Comparison of ENCODE assay signal across 15 mouse cellular contexts in genomic region chr1:92905703-92906310, GRCm38 (mm10). TPM values are rescaled to one million over a fixed set of nuclear protein-coding genes. Genes with fewer than 3 reads are reported as not detected.
DNase-seq lines count a peak whose midpoint lies in the region; ATAC-seq and TF ChIP-seq lines count a peak whose summit lies in the region.
"Had no signal": no experiment of that assay in that cellular context is flagged by ENCODE, and none has a peak within 500 bp of the region (broad histone marks: within the 10 kb centered on the region; RNA-seq: fewer than 3 reads in every experiment).

No protein-coding gene starts in this region.

- no peak overlapping the region for H3K9ac ChIP-seq in liver, embryonic 14.5 days (replicated peaks)
- H3K9ac ChIP-seq in CH12.LX (ENCODE audit: insufficient read depth, low read depth), result no peak overlapping the region

- H3K9me3 ChIP-seq in liver, embryonic 14.5 days (ENCODE audit: control insufficient read depth, low read length), result no peaks in the 10 kb centered on the region
- H3K9me3 ChIP-seq in CH12.LX (replicated peaks; ENCODE audit: low read length), result peaks cover 2% of the 10 kb centered on the region
- H3K9me3 ChIP-seq: embryonic facial prominence, embryonic 13.5 days; G1E; kidney, embryonic 15.5 days; limb, embryonic 13.5 days; lung, embryonic 15.5 days; neural tube, embryonic 12.5 days had no signal

- in situ Hi-C loops in CH12.LX (cut with MboI; ENCODE audit: low pct_ligation_motif_present, low pct_unique_long_range_greater_than_20kb, low sequenced_read_pairs), result no loop called here

- intact Hi-C loops in gastrocnemius, adult 2 months (cut with DNase I), result no loop called here

- H3K4me2 ChIP-seq in liver, embryonic 14.5 days (ENCODE audit: low read depth), result peak overlapping the region; percentile 95; the same call in 1 of the 2 replicates
- peak overlapping the region; percentile 92; the same call in 1 of the 2 replicates for H3K4me2 ChIP-seq in CH12.LX (ENCODE audit: insufficient read depth, low read depth, poor library complexity, severe bottlenecking)

- peak overlapping the region; percentile 98 for H3K27ac ChIP-seq in gastrocnemius, adult 2 months
- H3K27ac ChIP-seq in liver, embryonic 14.5 days, result no peak overlapping the region
- H3K27ac ChIP-seq in CH12.LX (ENCODE audit: insufficient read depth, low read depth), result 0 out of 2 replicates have a peak overlapping the region, but pooled peaks have one; percentile 42

- TF ChIP-seq EP300 in liver, embryonic 14.5 days (IDR thresholded peaks at IDR 0.05; ENCODE audit: low read depth), result no peak
- peak; percentile 62 for TF ChIP-seq EP300 in CH12.LX (IDR thresholded peaks at IDR 0.05; ENCODE audit: low read length)

- H3K79me2 ChIP-seq in CH12.LX (replicated peaks; ENCODE audit: control insufficient read depth, extremely low read depth, insufficient read depth, poor library complexity, severe bottlenecking), result no peaks in the 10 kb centered on the region

- H3K4me3 ChIP-seq in gastrocnemius, adult 2 months, result peak overlapping the region; percentile 26
- no peak overlapping the region; a peak in 1 of 4 replicates for H3K4me3 ChIP-seq in liver, embryonic 14.5 days (ENCODE audit: insufficient read depth in 1 of 2, low read depth in 2 of 2, low read length in 2 of 2)
- peak overlapping the region in 1 of 3 experiments; percentile 9 for H3K4me3 ChIP-seq in CH12.LX (replicated peaks in 1 of 3; ENCODE audit: low read depth in 2 of 3, low read length in 2 of 3, poor library complexity in 1 of 3)

- no peaks in the 10 kb centered on the region for H3K36me3 ChIP-seq in liver, embryonic 14.5 days (replicated peaks; ENCODE audit: control insufficient read depth, insufficient read depth, low read depth)
- H3K36me3 ChIP-seq in CH12.LX (replicated peaks in 1 of 2; ENCODE audit: control insufficient read depth in 1 of 2, insufficient read depth in 1 of 2, low read length in 1 of 2), result peaks cover 0 to 7% of the 10 kb centered on the region in 2 experiments
- H3K36me3 ChIP-seq: embryonic facial prominence, embryonic 13.5 days; kidney, embryonic 15.5 days; limb, embryonic 13.5 days; lung, embryonic 15.5 days; neural tube, embryonic 12.5 days had no signal

- TF ChIP-seq RAD21 in CH12.LX (IDR thresholded peaks at IDR 0.05; ENCODE audit: low read depth, low read length), result no peak

- no peak for DNase-seq in gastrocnemius, adult 2 months
- no peak for DNase-seq in gastrocnemius, adult 8-10 months (ENCODE audit: low spot score in 2 of 2)
- DNase-seq in liver, embryonic 14.5 days (ENCODE audit: low read depth in 3 of 3, low spot score in 3 of 3), result no peak
- no peak for DNase-seq in liver
- DNase-seq in CH12.LX (ENCODE audit: extremely low read depth), result no peak
- DNase-seq in naive thymus-derived CD4-positive, alpha-beta T cell, adult 2 months (ENCODE audit: low read depth), result peak; percentile 28
- DNase-seq: forebrain, postnatal 0 days had no signal

- TF ChIP-seq POLR2A in CH12.LX (IDR thresholded peaks at IDR 0.05; ENCODE audit: low read depth, low read length), result no peak

- dilution Hi-C loops in CH12.LX (cut with MboI; ENCODE audit: extremely low pct_ligation_motif_present, extremely low pct_unique_long_range_greater_than_20kb, low sequenced_read_pairs), result no loop called here

- TF ChIP-seq CTCF in gastrocnemius, adult 2 months (IDR thresholded peaks at IDR 0.05), result no peak
- TF ChIP-seq CTCF in liver, embryonic 14.5 days (IDR thresholded peaks at IDR 0.05; ENCODE audit: low read depth), result no peak
- no peak for TF ChIP-seq CTCF in CH12.LX (conservative IDR thresholded peaks at IDR 0.05 in 1 of 2, IDR thresholded peaks at IDR 0.05 in 1 of 2; ENCODE audit: low read depth in 2 of 2, low read length in 2 of 2)

- no peak for ATAC-seq in liver, embryonic 14.5 days (ENCODE audit: insufficient read depth)
- ATAC-seq in monocyte, adult 5-6 weeks (replicated peaks; ENCODE audit: insufficient number of reproducible peaks, low FRiP score, low TSS enrichment, poor library complexity, severe bottlenecking), result no peak
- ATAC-seq: forebrain, postnatal 0 days had no signal

- H3K4me1 ChIP-seq in liver, embryonic 14.5 days (replicated peaks; ENCODE audit: control insufficient read depth in 2 of 2, insufficient read depth in 2 of 2, low read length in 1 of 2), result peaks cover 11 to 31% of the 10 kb centered on the region in 2 experiments
- peaks cover 10 to 26% of the 10 kb centered on the region in 2 experiments for H3K4me1 ChIP-seq in CH12.LX (ENCODE audit: control insufficient read depth in 1 of 2, insufficient read depth in 2 of 2)

- no peaks in the 10 kb centered on the region; the same call in none of the 2 replicates for H3K27me3 ChIP-seq in liver, embryonic 14.5 days (ENCODE audit: control insufficient read depth, insufficient read depth, low read length)
- H3K27me3 ChIP-seq in CH12.LX (replicated peaks), result peaks cover 21% of the 10 kb centered on the region

- WGBS in liver, embryonic 14.5 days (ENCODE audit: insufficient replicate concordance), result 68% methylated on average over 2 of the region's 2 CpGs

TF ChIP-seq in CH12.LX, 34 proteins besides CTCF, POLR2A, EP300 and RAD21:
- TF ChIP-seq ZNF384 (IDR thresholded peaks at IDR 0.05; ENCODE audit: low read depth, low read length), result peak; percentile 55
- no peak for TF ChIP-seq E2F4 (IDR thresholded peaks at IDR 0.05; ENCODE audit: insufficient replicate concordance, low read depth, low read length)
- no peak for TF ChIP-seq SIN3A (IDR thresholded peaks at IDR 0.05; ENCODE audit: low read length)
- 0 out of 2 replicates have a peak, but pooled peaks have one; percentile 4 for TF ChIP-seq TCF12 (IDR thresholded peaks at IDR 0.05; ENCODE audit: low read depth, low read length)
- TF ChIP-seq MYC (IDR thresholded peaks at IDR 0.05; ENCODE audit: low read depth, low read length), result 0 out of 2 replicates have a peak, but pooled peaks have one; percentile 37
- TF ChIP-seq ETS1 (conservative IDR thresholded peaks at IDR 0.05; ENCODE audit: low read depth, low read length), result peak; percentile 22; the same call in 1 of the 2 replicates
- TF ChIP-seq IRF4 (IDR thresholded peaks at IDR 0.05; ENCODE audit: low read depth, low read length), result peak; percentile 68

RNA-seq across cellular contexts. Expression of gene Dusp28, which starts 1.0 kb away (rescaled TPM):
- total RNA-seq in gastrocnemius, adult 2 months (2021), result 10 to 100 TPM; 21.8 to 24.9 TPM
- 10 to 100 TPM; 26.2 to 30.7 (median 27.3) TPM for total RNA-seq in gastrocnemius, adult 8-10 months (2022)
- polyA plus RNA-seq in liver, embryonic 14.5 days (2012; rRNA removed), result 5.2 and 6.4 TPM in 2 replicates
- 4.4 and 5.4 TPM in 2 replicates for polyA plus RNA-seq in liver, embryonic 14.5 days (2014; fragmentation: Nextera tagmentation; extraction: Ambion mirVana)
- total RNA-seq in CH12.LX (2012; rRNA removed) (3.4 and 3.6 TPM in 2 replicates), CH12.LX (2014; rRNA removed) (3.2 and 4.6 TPM in 2 replicates)
- 2.6 and 3.6 TPM in 2 replicates for polyA plus RNA-seq in CH12.LX (2012; ENCODE audit: insufficient read length, low read depth)
- 2.0 to 2.8 TPM in 2 of 3 replicates, not detected in the other for total RNA-seq in monocyte, adult 5-6 weeks (2017)

RNA-seq across cellular contexts. Expression of gene Ankmy1, which starts 3.1 kb away (rescaled TPM):
- total RNA-seq in gastrocnemius, adult 2 months (2021), result under 1 TPM in 1 of 2 experiments, not detected in 1; 0.06 TPM
- under 1 TPM in 1 of 4 experiments, not detected in 3; 0.17 TPM for total RNA-seq in gastrocnemius, adult 8-10 months (2022)
- 0.02 and 0.05 TPM in 2 replicates for polyA plus RNA-seq in liver, embryonic 14.5 days (2012; rRNA removed)
- not detected in 2 replicates for polyA plus RNA-seq in liver, embryonic 14.5 days (2014; fragmentation: Nextera tagmentation; extraction: Ambion mirVana)
- total RNA-seq in CH12.LX (2012; rRNA removed) (0.04 and 0.13 TPM in 2 replicates), CH12.LX (2014; rRNA removed) (0.11 TPM in 1 of 2 replicates, not detected in the other)
- polyA plus RNA-seq in CH12.LX (2012; ENCODE audit: insufficient read length, low read depth), result 0.07 TPM in 1 of 2 replicates, not detected in the other
- total RNA-seq in monocyte, adult 5-6 weeks (2017), result 0.49 TPM in 1 of 3 replicates, not detected in the others
- total RNA-seq: common myeloid progenitor, adult 5-6 weeks had no signal

RNA-seq across cellular contexts. Expression of gene Rnpepl1, which starts 4.8 kb away (rescaled TPM):
- total RNA-seq in gastrocnemius, adult 2 months (2021), result 10 to 100 TPM; 69.9 to 74.9 TPM
- total RNA-seq in gastrocnemius, adult 8-10 months (2022), result 10 to 100 TPM; 62.6 to 75.8 (median 72.8) TPM
- polyA plus RNA-seq in liver, embryonic 14.5 days (2012; rRNA removed), result 10.7 and 15.3 TPM in 2 replicates
- 8.7 and 10.7 TPM in 2 replicates for polyA plus RNA-seq in liver, embryonic 14.5 days (2014; fragmentation: Nextera tagmentation; extraction: Ambion mirVana)
- 13.8 and 14.6 TPM in 2 replicates for total RNA-seq in CH12.LX (2012; rRNA removed)
- total RNA-seq in CH12.LX (2014; rRNA removed), result 4.5 and 5.1 TPM in 2 replicates
- polyA plus RNA-seq in CH12.LX (2012; ENCODE audit: insufficient read length, low read depth), result 12.7 and 20.2 TPM in 2 replicates
- 17.1 to 31.1 TPM (median 26.0 TPM) in 3 replicates for total RNA-seq in monocyte, adult 5-6 weeks (2017)

RNA-seq across cellular contexts. Expression of gene Capn10, which starts 28.4 kb away (rescaled TPM):
- total RNA-seq in gastrocnemius, adult 2 months (2021), result 1 to 10 TPM; 4.8 to 5.5 TPM
- 1 to 10 TPM; 4.4 to 6.1 (median 5.0) TPM for total RNA-seq in gastrocnemius, adult 8-10 months (2022)
- polyA plus RNA-seq in liver, embryonic 14.5 days (2012; rRNA removed), result 7.4 and 8.8 TPM in 2 replicates
- polyA plus RNA-seq in liver, embryonic 14.5 days (2014; fragmentation: Nextera tagmentation; extraction: Ambion mirVana), result 8.1 and 9.1 TPM in 2 replicates
- total RNA-seq in CH12.LX (2012; rRNA removed) (13.2 and 15.9 TPM in 2 replicates), CH12.LX (2014; rRNA removed) (12.9 and 16.1 TPM in 2 replicates)
- polyA plus RNA-seq in CH12.LX (2012; ENCODE audit: insufficient read length, low read depth), result 11.6 and 11.9 TPM in 2 replicates
- total RNA-seq in monocyte, adult 5-6 weeks (2017), result 4.0 to 10.1 TPM (median 7.1 TPM) in 3 replicates

RNA-seq across cellular contexts. Expression of gene Gpr35, which starts 44.9 kb away (rescaled TPM):
- total RNA-seq in gastrocnemius, adult 2 months (2021), result under 1 TPM; 0.25 to 0.61 TPM
- under 1 TPM in 2 of 4 experiments, not detected in 2; 0.13 to 0.29 TPM for total RNA-seq in gastrocnemius, adult 8-10 months (2022)
- polyA plus RNA-seq in liver, embryonic 14.5 days (2012; rRNA removed), result 0.40 and 0.48 TPM in 2 replicates
- 0.57 and 0.76 TPM in 2 replicates for polyA plus RNA-seq in liver, embryonic 14.5 days (2014; fragmentation: Nextera tagmentation; extraction: Ambion mirVana)
- total RNA-seq in CH12.LX (2012; rRNA removed) (0.21 and 0.42 TPM in 2 replicates), CH12.LX (2014; rRNA removed) (0.43 and 0.44 TPM in 2 replicates)
- polyA plus RNA-seq in CH12.LX (2012; ENCODE audit: insufficient read length, low read depth), result 1.7 and 2.0 TPM in 2 replicates
- 56.2 to 58.9 TPM (median 58.5 TPM) in 3 replicates for total RNA-seq in monocyte, adult 5-6 weeks (2017)
